Comparison of ENCODE assay signal across 16 mouse cellular contexts in genomic region chr9:47575764-47576163, GRCm38 (mm10).
"Had no signal": no experiment of that assay in that cellular context is flagged by ENCODE, and none has a peak within 500 bp of the region (broad histone marks: within the 10 kb centered on the region; RNA-seq: fewer than 3 reads in every experiment).

No protein-coding gene starts in this region.

- H3K9me3 ChIP-seq: kidney, embryonic 15.5 days; limb, embryonic 12.5 days; limb, embryonic 15.5 days; midbrain, embryonic 12.5 days; midbrain, embryonic 15.5 days; neural tube, embryonic 12.5 days; neural tube, embryonic 15.5 days had no signal

- H3K27ac ChIP-seq: kidney, embryonic 15.5 days; limb, embryonic 12.5 days; limb, embryonic 15.5 days; liver, embryonic 14.5 days; macrophage; midbrain, embryonic 12.5 days; midbrain, embryonic 15.5 days; neural tube, embryonic 12.5 days; neural tube, embryonic 15.5 days had no signal

- H3K4me3 ChIP-seq: kidney, embryonic 15.5 days; limb, embryonic 12.5 days; limb, embryonic 15.5 days; midbrain, embryonic 12.5 days; midbrain, embryonic 15.5 days; neural tube, embryonic 12.5 days; neural tube, embryonic 15.5 days had no signal

- ATAC-seq: liver, postnatal 0 days; midbrain, embryonic 15.5 days had no signal

- H3K27me3 ChIP-seq: midbrain, embryonic 12.5 days; midbrain, embryonic 15.5 days; neural tube, embryonic 12.5 days; neural tube, embryonic 15.5 days had no signal

- H3K4me2 ChIP-seq: kidney, embryonic 15.5 days; limb, embryonic 12.5 days; limb, embryonic 15.5 days; liver, embryonic 11.5 days; lung, embryonic 14.5 days; midbrain, embryonic 12.5 days; midbrain, embryonic 15.5 days; neural tube, embryonic 12.5 days; neural tube, embryonic 15.5 days had no signal

- H3K9ac ChIP-seq: kidney, embryonic 15.5 days; limb, embryonic 12.5 days; limb, embryonic 15.5 days; liver, embryonic 14.5 days; liver, postnatal 0 days; lung, embryonic 14.5 days; midbrain, embryonic 12.5 days; midbrain, embryonic 15.5 days; neural tube, embryonic 12.5 days; neural tube, embryonic 15.5 days had no signal

- DNase-seq: kidney, adult 8-10 months; kidney, postnatal 36 days; liver, postnatal 0 days; thymus, adult 18-20 months; thymus, postnatal 36 days had no signal

- H3K36me3 ChIP-seq: kidney, embryonic 15.5 days; limb, embryonic 12.5 days; limb, embryonic 15.5 days; midbrain, embryonic 12.5 days; midbrain, embryonic 15.5 days; neural tube, embryonic 12.5 days; neural tube, embryonic 15.5 days had no signal
